Mouse (Mus musculus): ENCODE measurements around the gene Akap6.

Gene Akap6

DNA sequence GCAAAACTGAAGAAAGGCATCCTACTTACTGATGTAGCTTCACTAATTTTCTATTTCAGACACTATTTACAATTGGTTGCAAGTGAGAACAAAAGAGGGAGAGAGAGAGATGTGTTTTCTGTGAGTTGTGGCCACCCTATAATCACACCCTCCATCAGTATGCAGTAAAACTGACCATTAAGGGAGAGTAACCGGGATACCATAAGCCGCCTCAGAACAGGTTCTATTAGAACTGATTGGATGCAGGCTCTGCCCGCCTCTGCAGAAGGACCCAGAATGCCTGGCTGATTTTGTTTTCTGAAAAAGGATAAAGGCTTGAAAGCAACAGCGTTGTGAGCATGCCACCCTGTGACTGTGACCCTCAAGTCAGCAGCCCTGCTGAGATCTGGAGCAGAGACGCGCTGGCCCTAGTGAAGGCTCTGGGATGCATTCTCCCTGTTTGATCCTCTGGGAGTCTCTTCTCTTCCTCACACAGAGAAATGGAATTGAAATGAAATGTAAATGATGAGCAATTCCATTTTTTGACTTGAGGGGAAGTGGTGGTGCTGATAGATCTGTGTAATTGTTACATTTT, 445.0 kb downstream of the Akap6 start:
- DNase-seq (ENCODE audit: low read depth, low spot score), result no peak

GRCm38 (mm10) chr12:53144760-53145159, 445.6 kb downstream of the Akap6 start:
- no peak for DNase-seq (ENCODE audit: low read depth, low spot score)

DNA sequence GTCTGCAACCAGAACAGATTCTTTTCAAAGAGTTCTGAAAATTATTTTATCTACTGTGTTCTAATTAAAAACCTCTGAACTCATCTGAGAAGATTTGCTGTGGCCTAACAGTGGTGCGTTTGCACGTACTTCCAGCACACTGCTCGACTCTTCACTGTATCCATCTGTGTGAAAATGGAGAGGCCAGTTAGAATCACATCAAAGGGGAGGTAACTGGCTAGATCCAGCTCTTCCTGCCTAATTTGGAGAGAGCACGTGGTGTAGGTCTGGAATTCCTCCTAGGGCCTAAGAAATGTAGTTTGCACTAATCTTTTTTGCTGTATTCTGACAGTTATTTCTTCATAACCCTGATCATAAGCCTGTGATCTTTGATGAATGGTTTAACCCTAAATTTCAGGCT, 446.3 kb downstream of the Akap6 start:
- DNase-seq (ENCODE audit: low read depth, low spot score), result no peak

GRCm38 (mm10) chr12:53146460-53147050, 447.4 kb downstream of the Akap6 start:
- peak; percentile 34 for DNase-seq (ENCODE audit: low read depth, low spot score)

DNA sequence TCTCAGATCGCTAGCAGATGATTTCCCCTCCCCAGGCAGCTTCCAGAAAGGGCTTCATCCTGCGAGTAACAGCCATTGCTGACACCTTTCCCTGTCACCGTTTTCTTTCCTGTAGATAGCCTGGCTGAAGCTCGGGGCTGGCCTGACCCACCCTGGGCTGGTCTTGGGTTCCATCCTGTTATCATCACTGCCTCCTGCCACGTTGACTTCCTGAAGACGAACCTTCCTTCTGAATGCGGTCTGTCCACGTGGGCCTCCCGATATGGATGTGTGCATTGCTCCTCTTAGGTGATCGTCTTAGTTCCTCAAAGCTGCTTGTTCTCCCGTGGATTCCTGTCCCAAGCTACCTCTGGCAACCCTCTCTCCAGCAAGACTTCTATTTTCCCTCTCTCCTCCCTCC, 448.5 kb downstream of the Akap6 start:
- no peak for DNase-seq (ENCODE audit: low read depth, low spot score)

GRCm38 (mm10) chr12:53168189-53169003, 469.2 kb downstream of the Akap6 start:
- no peak for DNase-seq (ENCODE audit: low read depth, low spot score)

DNA sequence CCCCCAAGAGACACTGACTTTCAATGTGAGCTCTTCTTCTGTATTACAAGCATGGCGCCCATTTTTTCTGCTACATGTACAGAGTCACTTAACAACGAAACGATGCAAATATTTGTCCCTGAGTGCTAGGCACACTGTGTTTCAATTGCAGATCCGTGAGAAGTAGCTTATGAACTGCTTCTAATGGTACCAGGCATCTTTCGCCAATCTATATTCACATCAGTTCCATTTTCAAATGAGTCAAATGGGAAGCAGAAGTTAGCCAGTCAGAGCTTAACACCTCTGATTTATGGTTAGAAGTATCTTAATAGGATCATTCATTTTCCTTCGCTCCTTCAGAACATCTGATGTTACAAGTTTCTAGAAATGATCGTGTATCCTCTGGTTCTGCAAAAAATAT, 492.3 kb downstream of the Akap6 start:
- DNase-seq (ENCODE audit: low read depth, low spot score), result no peak

- no peak for DNase-seq (ENCODE audit: low read depth, low spot score)
Measured at GRCm38 (mm10) chr12:53193664-53194063, 494.5 kb downstream of the Akap6 start.

All from brain, embryonic 18.5 days (tissue).